Mouse (Mus musculus): ENCODE results near the gene Zfp72.

GRCm38 (mm10) chr13:74391156-74391555 is 520 bp upstream of the Zfp72 start:
- TF ChIP-seq CTCF (conservative IDR thresholded peaks at IDR 0.05; ENCODE audit: insufficient read depth, insufficient read length, low read depth, low read length): no peak
- no peak for TF ChIP-seq POLR2A (IDR thresholded peaks at IDR 0.05; ENCODE audit: low read depth, low read length)
